Mouse (Mus musculus): ENCODE results near the gene Mindy4. TPM values are rescaled to one million over a fixed set of nuclear protein-coding genes. Genes with fewer than 3 reads are reported as not detected.

The Mindy4 gene
- polyA plus RNA-seq, 1 experiment from 2014 or later: 24.8 TPM

DNA sequence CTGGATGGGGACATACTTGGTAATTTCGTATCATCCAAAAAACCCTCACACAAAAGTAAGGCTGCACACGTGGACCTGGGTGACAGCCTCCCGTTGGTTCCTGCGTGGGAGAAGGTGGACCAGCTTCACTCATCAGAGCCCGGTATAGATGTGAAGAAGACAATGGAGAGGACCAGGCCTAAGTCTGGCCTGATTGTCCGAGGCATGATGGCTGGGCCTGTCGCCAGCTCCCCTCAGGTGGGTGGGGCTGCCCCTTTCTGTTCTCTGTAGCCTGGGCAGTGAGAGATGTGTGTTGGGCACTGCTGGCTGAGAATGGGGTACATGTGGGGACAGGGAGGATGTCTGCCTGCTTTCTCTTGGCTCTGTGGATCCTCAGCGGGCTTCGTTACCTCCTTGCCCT is 15.0 kb downstream of the Mindy4 start:
- H3K4me1 ChIP-seq: no peaks in the 10 kb centered on the region
- WGBS: 92% methylated on average over 9 of the region's 9 CpGs
- H3K36me3 ChIP-seq (replicated peaks): peaks cover 92% of the 10 kb centered on the region

GRCm38 (mm10) chr6:55223986-55224385 is 20.8 kb downstream of the Mindy4 start:
- Histone ChIP-seq H3K4me1 (no peaks in the 10 kb centered on the region), H3K36me3 (replicated peaks) (peaks cover 67% of the 10 kb centered on the region), H3K27ac (no peak overlapping the region), H3K9me3 (no peaks in the 10 kb centered on the region), H3K4me3 (no peak overlapping the region), H3K27me3 (ENCODE audit: poor library complexity, severe bottlenecking) (no peaks in the 10 kb centered on the region)
- DNase-seq (ENCODE audit: extremely low spot score, low spot score): no peak
- 93% methylated on average over 8 of the region's 8 CpGs for WGBS

More for the DNA sequence above, 15.0 kb downstream of the Mindy4 start:
- DNase-seq (ENCODE audit: extremely low spot score, low spot score): no peak
- no peak overlapping the region for H3K27ac ChIP-seq
- H3K4me3 ChIP-seq: no peak overlapping the region
- H3K27me3 ChIP-seq (ENCODE audit: poor library complexity, severe bottlenecking): no peaks in the 10 kb centered on the region
- H3K9me3 ChIP-seq: no peaks in the 10 kb centered on the region

DNA sequence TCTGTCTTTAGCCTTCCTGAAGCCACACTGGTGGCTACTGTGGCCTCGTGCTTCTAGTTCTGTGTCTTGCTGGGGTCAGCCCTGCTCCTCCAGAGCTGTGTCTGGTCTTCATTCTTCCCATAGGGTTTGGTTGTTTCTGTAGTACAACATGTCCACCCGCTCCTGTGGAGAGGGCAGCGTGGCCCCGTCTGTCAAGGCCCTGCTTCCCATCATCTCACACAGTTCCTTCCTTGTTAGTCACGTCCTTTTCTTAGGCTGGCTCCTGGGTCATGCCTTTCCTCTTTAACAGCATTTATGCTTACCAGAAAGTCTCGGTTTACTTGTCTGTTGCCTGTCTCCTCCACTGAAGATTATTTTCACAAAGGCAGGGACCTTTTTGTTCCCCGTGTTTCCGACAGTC is 26.9 kb downstream of the Mindy4 start:
- H3K27me3 ChIP-seq (ENCODE audit: poor library complexity, severe bottlenecking): no peaks in the 10 kb centered on the region
- no peak for DNase-seq (ENCODE audit: extremely low spot score, low spot score)
- H3K27ac ChIP-seq: no peak overlapping the region
- no peaks in the 10 kb centered on the region for H3K4me1 ChIP-seq
- WGBS: 89% methylated on average over 8 of the region's 8 CpGs
- H3K9me3 ChIP-seq: no peaks in the 10 kb centered on the region
- H3K4me3 ChIP-seq: no peak overlapping the region
- H3K36me3 ChIP-seq (replicated peaks): peaks cover 57% of the 10 kb centered on the region

- H3K36me3 ChIP-seq (replicated peaks): peaks cover 69% of the 10 kb centered on the region
- 91% methylated on average over 7 of the region's 7 CpGs for WGBS
- H3K27ac ChIP-seq: no peak overlapping the region
- H3K4me3 ChIP-seq: no peak overlapping the region
- H3K27me3 ChIP-seq (ENCODE audit: poor library complexity, severe bottlenecking): no peaks in the 10 kb centered on the region
- no peak for DNase-seq (ENCODE audit: extremely low spot score, low spot score)
- H3K4me1 ChIP-seq: no peaks in the 10 kb centered on the region
- no peaks in the 10 kb centered on the region for H3K9me3 ChIP-seq
These were observed 28.9 kb downstream of the Mindy4 start for GRCm38 (mm10) chr6:55232101-55232500.

GRCm38 (mm10) chr6:55232524-55233264 is 29.5 kb downstream of the Mindy4 start:
- no peaks in the 10 kb centered on the region for H3K4me1 ChIP-seq
- 65% methylated on average over 3 of the region's 3 CpGs for WGBS
- no peak overlapping the region for H3K4me3 ChIP-seq
- no peak overlapping the region for H3K27ac ChIP-seq
- H3K36me3 ChIP-seq (replicated peaks): peaks cover 75% of the 10 kb centered on the region
- no peaks in the 10 kb centered on the region for H3K9me3 ChIP-seq
- peak; percentile 21 for DNase-seq (ENCODE audit: extremely low spot score, low spot score)
- H3K27me3 ChIP-seq (ENCODE audit: poor library complexity, severe bottlenecking): no peaks in the 10 kb centered on the region

DNA sequence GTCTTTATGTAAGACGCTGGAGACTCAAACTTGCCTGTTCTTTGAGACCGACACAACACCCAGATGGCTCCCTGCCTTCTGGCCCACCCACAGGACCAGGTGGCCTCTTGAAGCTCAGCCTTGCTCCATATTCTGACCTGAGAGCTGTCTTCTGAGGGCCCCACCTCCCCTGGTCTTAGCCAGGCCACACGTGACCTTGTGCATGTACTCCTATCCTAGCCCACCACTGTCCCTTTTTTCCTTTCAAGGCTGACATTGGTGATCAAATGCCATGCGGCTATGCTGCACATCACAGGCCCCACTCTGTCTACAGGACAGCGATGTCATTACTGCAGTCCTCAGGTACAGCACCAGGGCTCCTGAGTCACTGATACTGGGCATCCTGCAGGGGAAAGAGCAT is 30.1 kb downstream of the Mindy4 start:
- no peaks in the 10 kb centered on the region for H3K27me3 ChIP-seq (ENCODE audit: poor library complexity, severe bottlenecking)
- WGBS: 95% methylated on average over 5 of the region's 5 CpGs
- no peak overlapping the region for H3K27ac ChIP-seq
- no peaks in the 10 kb centered on the region for H3K4me1 ChIP-seq
- peaks cover 82% of the 10 kb centered on the region for H3K36me3 ChIP-seq (replicated peaks)
- DNase-seq (ENCODE audit: extremely low spot score, low spot score): no peak
- H3K4me3 ChIP-seq: no peak overlapping the region
- H3K9me3 ChIP-seq: no peaks in the 10 kb centered on the region

DNA sequence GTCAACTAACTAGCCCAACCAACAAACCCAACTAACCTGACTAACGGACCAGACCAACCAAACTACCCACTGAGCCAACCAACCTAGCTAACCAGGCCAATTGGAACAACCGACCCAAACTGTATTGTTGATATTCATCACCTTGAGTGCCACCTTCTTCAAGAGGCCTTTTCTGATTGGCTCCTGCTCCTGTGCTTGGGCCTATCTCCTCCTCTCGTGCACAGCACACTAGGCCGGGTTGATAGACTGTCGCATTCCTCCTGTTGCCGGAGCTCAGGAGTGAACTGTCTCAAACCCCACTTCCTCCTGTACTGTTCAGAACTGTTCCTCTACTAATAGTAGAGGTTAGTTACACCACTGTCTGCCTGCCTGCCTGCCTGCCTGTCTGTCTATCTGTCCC is 31.5 kb downstream of the Mindy4 start:
- no peaks in the 10 kb centered on the region for H3K27me3 ChIP-seq (ENCODE audit: poor library complexity, severe bottlenecking)
- WGBS: 90% methylated on average over 6 of the region's 6 CpGs
- no peak for DNase-seq (ENCODE audit: extremely low spot score, low spot score)
- H3K36me3 ChIP-seq (replicated peaks): peaks cover 88% of the 10 kb centered on the region
- H3K4me1 ChIP-seq: no peaks in the 10 kb centered on the region
- no peak overlapping the region for H3K27ac ChIP-seq
- no peaks in the 10 kb centered on the region for H3K9me3 ChIP-seq
- no peak overlapping the region for H3K4me3 ChIP-seq

GRCm38 (mm10) chr6:55235733-55236132 is 32.5 kb downstream of the Mindy4 start:
- no peaks in the 10 kb centered on the region for H3K4me1 ChIP-seq
- H3K27me3 ChIP-seq (ENCODE audit: poor library complexity, severe bottlenecking): no peaks in the 10 kb centered on the region
- H3K9me3 ChIP-seq: no peaks in the 10 kb centered on the region
- 89% methylated on average over 4 of the region's 4 CpGs for WGBS
- no peak overlapping the region for H3K4me3 ChIP-seq
- H3K27ac ChIP-seq: no peak overlapping the region
- H3K36me3 ChIP-seq (replicated peaks): peaks cover 86% of the 10 kb centered on the region
- no peak for DNase-seq (ENCODE audit: extremely low spot score, low spot score)

DNA sequence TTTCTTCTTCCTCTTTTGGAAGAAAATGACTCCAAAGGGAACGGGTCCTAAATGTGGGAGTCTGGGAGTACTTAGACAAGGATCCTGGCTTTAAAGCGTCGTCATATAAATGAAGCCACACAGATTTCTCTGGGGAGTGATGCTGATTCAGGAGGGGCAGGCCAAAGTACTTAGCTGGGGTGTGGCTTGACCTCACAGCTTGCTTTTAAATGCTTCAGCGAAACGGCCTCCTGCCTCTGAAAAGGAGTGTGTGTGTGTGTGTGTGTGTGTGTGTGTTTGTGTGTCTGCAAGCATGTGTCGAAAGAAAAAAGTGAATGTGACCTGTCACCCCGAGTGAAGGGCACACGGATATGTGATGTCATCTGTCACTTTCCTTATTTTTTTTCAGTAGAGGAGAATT is 36.7 kb downstream of the Mindy4 start:
- H3K36me3 ChIP-seq (replicated peaks): peaks cover 81% of the 10 kb centered on the region
- WGBS: 87% methylated on average over 8 of the region's 8 CpGs
- H3K9me3 ChIP-seq: no peaks in the 10 kb centered on the region
- H3K4me3 ChIP-seq: no peak overlapping the region
- DNase-seq (ENCODE audit: extremely low spot score, low spot score): no peak
- no peaks in the 10 kb centered on the region for H3K4me1 ChIP-seq
- no peak overlapping the region for H3K27ac ChIP-seq
- no peaks in the 10 kb centered on the region for H3K27me3 ChIP-seq (ENCODE audit: poor library complexity, severe bottlenecking)

GRCm38 (mm10) chr6:55240591-55241260 is 37.5 kb downstream of the Mindy4 start:
- Histone ChIP-seq H3K27ac (no peak overlapping the region), H3K4me3 (no peak overlapping the region), H3K9me3 (no peaks in the 10 kb centered on the region), H3K36me3 (replicated peaks) (peaks cover 81% of the 10 kb centered on the region), H3K4me1 (no peaks in the 10 kb centered on the region), H3K27me3 (ENCODE audit: poor library complexity, severe bottlenecking) (no peaks in the 10 kb centered on the region)
- 90% methylated on average over 9 of the region's 9 CpGs for WGBS
- DNase-seq (ENCODE audit: extremely low spot score, low spot score): no peak

- H3K4me3 ChIP-seq: no peak overlapping the region
- 87% methylated on average over 5 of the region's 5 CpGs for WGBS
- H3K4me1 ChIP-seq: no peaks in the 10 kb centered on the region
- DNase-seq (ENCODE audit: extremely low spot score, low spot score): no peak
- no peaks in the 10 kb centered on the region for H3K9me3 ChIP-seq
- peaks cover 79% of the 10 kb centered on the region for H3K36me3 ChIP-seq (replicated peaks)
- H3K27me3 ChIP-seq (ENCODE audit: poor library complexity, severe bottlenecking): no peaks in the 10 kb centered on the region
- H3K27ac ChIP-seq: no peak overlapping the region
These were observed 38.3 kb downstream of the Mindy4 start for GRCm38 (mm10) chr6:55241479-55241878.

DNA sequence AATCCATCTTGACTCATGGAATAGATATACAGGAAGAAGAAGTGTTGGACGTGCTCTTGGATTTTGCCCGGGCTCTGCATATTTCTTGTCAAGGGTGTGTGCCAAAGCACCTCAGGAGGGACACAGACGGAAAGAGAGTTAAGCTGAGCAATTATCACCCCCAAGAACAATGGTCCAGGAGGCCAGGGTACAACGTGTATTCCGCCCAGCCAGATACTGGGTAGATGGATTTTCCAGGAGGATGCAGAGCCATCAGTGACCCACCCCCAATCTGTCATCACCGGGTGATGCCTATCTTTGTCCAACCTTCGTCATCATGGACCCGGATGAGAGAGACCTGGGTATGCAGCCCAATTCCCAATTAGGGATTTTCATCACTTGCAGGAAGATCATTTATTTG is 42.5 kb downstream of the Mindy4 start:
- no peaks in the 10 kb centered on the region for H3K27me3 ChIP-seq (ENCODE audit: poor library complexity, severe bottlenecking)
- no peaks in the 10 kb centered on the region for H3K4me1 ChIP-seq
- DNase-seq (ENCODE audit: extremely low spot score, low spot score): no peak
- H3K4me3 ChIP-seq: no peak overlapping the region
- peaks cover 65% of the 10 kb centered on the region for H3K36me3 ChIP-seq (replicated peaks)
- no peak overlapping the region for H3K27ac ChIP-seq
- H3K9me3 ChIP-seq: no peaks in the 10 kb centered on the region
- WGBS: 93% methylated on average over 8 of the region's 8 CpGs

DNA sequence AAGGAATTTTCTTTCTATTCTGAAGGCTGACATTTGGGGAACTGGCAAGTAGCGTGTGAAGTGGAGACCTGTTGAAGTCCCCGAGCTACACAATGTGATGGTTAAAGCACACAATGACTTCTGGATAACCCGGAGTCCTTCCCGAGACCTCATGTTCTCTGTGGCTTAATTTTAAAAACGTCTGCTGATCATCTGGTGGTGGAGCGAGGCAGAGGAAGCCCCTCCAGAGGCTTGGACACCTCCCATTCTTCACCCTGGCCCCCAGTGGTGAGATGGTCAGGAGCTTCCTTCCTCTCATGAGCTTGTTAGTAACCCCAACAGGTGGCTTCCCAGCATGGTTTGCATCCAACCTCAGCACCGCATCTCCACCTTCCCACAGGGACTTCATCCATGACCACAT is 43.3 kb downstream of the Mindy4 start:
- Histone ChIP-seq H3K36me3 (replicated peaks) (peaks cover 62% of the 10 kb centered on the region), H3K4me3 (no peak overlapping the region), H3K9me3 (no peaks in the 10 kb centered on the region), H3K27me3 (ENCODE audit: poor library complexity, severe bottlenecking) (no peaks in the 10 kb centered on the region), H3K4me1 (no peaks in the 10 kb centered on the region), H3K27ac (no peak overlapping the region)
- no peak for DNase-seq (ENCODE audit: extremely low spot score, low spot score)
- 93% methylated on average over 7 of the region's 7 CpGs for WGBS

Measured in forebrain, embryonic 10.5 days (tissue).